Mouse (Mus musculus) T-helper 1 cell (primary cell): ENCODE measurements around the gene Clasp1.

ENCODE experiments used
- in situ Hi-C: fragments of 300-600 bp; cut with MboI, MseI; formaldehyde crosslinking; loops from one replicate; pipeline ENCODE4 v1.15.1; 2025; ENCODE audit warnings: high pct_unique_total_duplicates

The Clasp1 gene

GRCm38 (mm10) chr1:118485572-118485971 lies 96.7 kb downstream of the Clasp1 start:
- in situ Hi-C loops: no loop called here

DNA sequence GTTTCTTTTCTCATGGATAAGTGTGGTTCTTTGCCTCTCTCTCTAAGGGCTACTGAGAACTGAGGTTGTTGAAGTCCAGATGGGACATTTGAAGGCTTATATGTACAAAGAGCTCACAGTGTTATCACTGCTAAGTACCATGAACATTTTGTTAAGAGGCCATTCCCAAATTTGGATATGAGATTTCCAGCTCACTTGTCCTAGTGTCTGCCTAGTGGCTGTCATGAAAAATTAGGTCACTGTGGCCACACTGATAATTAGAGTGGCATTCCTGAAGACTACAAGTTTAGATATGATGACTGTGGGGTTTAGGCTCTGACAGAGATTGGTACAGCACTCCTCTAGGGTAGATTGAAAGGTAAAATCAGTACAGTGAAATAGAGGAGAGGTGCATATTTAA lies 97.2 kb downstream of the Clasp1 start:
- in situ Hi-C loops: no loop called here

DNA sequence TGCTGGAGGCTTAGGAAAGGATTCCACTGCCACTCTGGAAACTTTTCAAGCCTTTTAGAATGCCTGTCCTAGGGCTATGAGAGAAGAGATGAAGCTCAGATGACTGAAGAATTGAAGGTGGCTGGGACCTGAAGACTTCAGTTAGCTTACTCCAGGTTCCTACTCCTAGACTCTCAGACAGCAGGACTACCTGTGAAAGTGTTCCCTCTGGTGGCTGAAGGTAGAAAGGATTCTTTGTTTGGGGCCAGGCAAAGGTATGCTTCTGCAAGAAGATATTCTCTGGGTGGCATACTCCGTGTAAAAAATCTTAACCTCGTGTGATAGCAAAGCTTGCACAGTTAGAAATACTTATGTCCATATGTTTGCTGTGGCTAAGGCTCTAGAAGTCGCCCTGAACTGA lies 104.0 kb downstream of the Clasp1 start:
- in situ Hi-C loops: no loop called here

GRCm38 (mm10) chr1:118494551-118494950 lies 105.7 kb downstream of the Clasp1 start:
- in situ Hi-C loops: no loop called here

DNA sequence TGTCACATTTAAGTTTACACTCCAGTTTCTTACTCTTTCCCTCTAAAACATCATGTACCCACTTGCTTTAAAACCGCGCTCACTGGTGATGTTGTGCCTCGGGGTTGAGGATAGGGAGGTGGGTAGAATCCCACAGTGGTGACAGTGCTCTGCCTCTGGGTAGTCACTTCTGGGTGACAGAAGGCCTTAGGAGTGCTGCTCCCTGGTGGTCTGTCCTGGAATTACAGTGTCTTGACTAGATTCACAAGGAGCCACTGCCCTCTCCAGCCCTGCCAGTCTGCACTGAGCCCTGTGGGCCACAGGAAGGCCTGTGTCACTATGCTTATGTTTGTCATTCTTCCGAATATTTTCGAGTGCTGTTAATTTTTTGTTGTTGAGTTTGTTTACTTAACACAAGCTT lies 109.5 kb downstream of the Clasp1 start:
- in situ Hi-C loops: no loop called here

GRCm38 (mm10) chr1:118500606-118501005 lies 111.7 kb downstream of the Clasp1 start:
- in situ Hi-C loops: no loop called here

DNA sequence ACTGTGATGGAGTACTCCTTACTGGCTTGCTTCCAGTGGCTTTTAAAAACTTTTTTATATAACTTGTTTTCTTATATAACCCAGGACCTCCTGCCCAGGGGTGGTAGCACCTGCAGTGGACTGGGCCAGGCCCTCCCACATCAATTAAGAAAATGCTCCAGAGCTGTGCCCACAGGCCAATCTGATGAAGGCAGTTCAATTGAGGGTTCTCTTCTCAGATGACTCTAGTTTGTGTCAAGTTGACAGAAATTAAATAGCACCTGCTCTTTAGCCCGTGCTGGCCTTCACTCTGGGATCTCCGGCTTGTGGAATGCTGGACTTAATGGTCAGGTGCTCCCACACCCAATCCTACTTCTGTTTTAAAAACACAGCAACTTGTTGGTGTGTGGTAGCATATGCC lies 112.8 kb downstream of the Clasp1 start:
- in situ Hi-C loops: no loop called here

DNA sequence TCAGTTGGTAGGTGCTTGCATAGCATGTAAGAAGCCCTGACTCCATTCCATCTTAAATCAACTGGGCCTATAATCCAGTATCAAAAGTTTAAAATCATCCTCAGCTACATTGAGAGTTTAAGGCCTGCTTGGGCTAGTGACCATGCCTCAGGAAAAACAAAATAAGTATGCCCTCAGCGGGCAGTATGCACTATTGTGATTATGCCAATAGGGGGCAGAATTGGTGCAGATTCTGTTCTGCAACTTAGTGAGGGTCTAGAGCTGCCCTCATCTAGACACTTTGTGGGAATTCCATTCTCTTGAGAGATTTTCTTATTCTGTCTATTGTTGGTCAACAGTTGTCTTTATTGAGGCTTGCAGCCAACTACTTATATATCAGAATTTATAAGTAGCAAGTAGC lies 116.9 kb downstream of the Clasp1 start:
- in situ Hi-C loops: no loop called here

- in situ Hi-C loops: no loop called here
These were observed 122.1 kb downstream of the Clasp1 start for GRCm38 (mm10) chr1:118510996-118511395.

- in situ Hi-C loops: no loop called here
These were observed 123.1 kb downstream of the Clasp1 start for GRCm38 (mm10) chr1:118511738-118512530.

- in situ Hi-C loops: no loop called here
These were observed 127.4 kb downstream of the Clasp1 start for GRCm38 (mm10) chr1:118516256-118516655.

DNA sequence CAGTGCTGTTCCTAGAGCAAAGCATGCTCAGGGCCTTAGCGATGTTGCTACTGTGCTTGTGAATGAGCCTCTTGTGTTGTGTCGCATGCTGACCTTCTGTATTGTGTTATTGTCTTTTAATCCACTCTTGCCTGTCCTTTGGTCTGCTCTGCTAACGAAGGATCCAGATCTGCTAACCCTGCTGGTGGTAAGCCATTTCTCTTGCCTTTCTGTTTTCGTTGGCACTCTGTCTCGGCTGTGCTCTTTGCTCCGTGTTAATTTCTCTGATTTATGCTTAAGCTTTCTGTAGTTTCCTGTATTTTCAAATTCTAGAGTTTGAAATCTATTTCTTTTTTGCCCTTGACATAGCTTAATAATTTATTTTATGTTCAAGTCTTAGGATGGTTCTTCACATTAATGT lies 134.3 kb downstream of the Clasp1 start:
- in situ Hi-C loops: no loop called here

- in situ Hi-C loops: no loop called here
These were observed 136.5 kb downstream of the Clasp1 start for GRCm38 (mm10) chr1:118525336-118525735.

DNA sequence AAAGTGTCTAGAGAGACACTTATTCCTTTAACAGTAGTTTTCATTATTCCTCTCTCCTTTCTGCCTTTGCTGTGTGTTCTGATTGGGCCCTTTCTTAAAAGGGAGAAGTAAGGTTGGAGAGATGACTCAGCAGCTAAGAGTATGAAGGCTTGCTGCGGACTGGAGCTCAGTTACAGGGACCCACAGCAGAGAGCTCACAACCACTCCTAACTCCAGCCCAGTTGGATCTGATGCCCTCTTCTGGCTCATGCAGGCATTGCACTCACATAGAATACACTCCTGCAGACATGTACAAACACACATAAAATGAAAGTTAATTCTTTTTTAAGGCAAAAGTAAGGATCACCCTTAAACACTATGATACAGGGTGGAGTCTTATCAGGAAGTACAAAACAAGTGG lies 140.4 kb downstream of the Clasp1 start:
- in situ Hi-C loops: no loop called here

DNA sequence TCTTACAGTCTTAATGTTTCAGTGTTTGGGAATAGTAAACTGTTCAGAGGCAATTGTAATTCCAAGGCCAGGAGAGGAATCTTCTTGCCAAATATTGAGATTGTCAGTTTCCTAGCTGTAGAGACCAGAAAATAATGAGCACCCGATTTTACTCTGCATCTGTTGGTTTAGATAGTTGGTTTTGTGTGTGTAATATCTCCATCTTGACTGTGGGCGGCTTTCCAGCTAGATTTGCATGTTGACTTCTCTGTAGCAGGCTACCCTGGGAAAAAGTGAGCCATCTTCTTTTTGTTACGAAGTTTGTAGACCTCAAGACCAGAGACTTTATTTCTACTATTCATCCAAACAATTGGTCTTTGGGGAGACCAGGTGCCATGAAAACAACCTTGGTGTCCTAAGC lies 142.4 kb downstream of the Clasp1 start:
- in situ Hi-C loops: no loop called here

DNA sequence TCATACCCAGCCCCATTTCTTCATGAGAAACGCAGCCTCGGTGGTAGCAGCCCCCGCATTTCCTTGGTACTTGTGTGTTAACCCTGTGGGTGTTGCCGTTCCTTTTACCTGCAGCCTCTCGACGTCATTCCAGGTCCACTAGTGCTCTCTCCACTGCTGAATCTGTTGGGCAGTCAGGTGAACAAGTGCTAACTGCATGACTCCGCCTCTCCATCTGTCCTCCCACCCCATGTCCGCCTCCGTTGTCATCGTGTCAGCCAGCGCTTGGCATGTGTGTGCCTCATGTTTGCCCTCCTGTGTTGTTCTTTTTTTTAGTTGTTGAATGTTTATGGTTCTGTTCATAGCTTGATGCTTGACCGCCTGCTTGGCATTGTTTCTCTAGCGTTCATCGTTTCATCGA lies 147.2 kb downstream of the Clasp1 start:
- in situ Hi-C loops: no loop called here

GRCm38 (mm10) chr1:118539046-118539445 lies 150.2 kb downstream of the Clasp1 start:
- in situ Hi-C loops: no loop called here

DNA sequence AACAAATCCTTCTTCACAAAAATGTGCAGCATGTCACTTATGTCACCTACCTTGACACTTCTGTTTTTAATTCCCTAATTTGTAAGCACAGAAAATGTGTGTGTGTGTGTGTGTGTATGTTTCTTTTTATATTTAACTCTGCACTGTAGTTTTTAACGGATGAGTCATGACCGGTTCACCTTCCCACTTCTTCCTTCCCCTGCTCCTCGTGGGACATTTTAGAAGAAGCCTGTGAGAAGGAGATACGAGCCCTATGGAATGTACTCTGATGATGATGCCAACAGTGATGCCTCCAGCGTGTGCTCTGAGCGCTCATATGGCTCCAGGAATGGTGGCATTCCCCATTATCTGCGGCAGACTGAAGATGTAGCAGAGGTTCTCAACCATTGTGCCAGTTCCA lies 154.0 kb downstream of the Clasp1 start:
- in situ Hi-C loops: no loop called here

DNA sequence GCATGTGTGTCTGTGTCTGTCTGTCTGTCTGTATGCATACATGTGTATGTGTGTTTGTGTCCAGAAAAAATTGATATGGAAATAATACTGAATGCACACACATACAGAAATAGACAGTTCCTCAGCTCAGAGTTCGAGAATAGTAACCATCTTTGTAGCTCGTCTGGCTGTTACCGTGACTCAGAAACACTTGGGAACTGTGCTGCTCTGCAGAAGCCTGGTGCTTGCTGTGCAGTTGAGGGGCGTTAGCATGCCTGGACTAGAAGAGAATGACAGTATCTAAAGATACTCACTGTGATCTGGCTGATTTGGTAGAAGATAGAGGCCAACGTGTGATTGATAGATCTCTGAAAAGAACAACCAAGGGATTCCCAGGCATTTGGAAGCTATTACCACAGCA lies 159.9 kb downstream of the Clasp1 start:
- in situ Hi-C loops: no loop called here

DNA sequence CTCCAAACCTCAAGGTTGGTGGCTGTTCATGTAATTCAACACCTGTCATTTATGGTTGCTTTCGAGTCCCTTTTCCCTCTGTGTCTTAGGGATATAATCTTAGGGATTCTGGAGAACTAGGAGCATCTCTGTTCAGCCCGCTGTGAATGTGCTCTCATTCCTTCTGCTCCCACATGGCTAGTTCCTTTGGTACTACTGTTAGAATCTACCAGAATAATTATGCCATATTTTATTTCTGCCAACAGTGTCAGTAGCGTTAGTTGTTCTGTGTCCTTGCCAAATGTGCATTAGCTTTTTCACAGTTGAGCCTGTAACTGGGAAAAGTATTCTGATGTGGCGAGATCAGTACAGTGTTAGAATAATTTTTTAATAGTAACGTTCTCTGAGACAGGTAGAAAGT lies 162.3 kb downstream of the Clasp1 start:
- in situ Hi-C loops: no loop called here

- in situ Hi-C loops: no loop called here
These were observed 163.2 kb downstream of the Clasp1 start for GRCm38 (mm10) chr1:118552071-118552470.

DNA sequence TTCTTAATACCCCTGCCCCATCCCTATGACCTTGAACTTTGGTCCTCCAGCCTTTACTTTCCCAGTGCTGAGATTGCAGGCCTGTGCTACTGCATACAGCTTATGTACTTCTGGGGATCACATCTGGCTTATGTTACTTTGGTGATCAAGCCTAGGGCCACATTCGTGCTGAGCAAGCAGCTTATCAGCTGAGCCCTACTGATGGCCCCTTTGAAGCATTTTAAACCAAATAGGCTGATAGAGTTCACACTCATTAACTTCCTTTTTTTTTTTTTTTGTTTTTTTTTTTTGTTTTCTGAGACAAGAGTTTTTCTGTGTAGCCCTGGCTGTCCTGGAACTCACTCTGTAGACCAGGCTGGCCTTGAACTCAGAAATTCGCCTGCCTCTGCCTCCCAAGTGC lies 164.2 kb downstream of the Clasp1 start:
- in situ Hi-C loops: no loop called here

GRCm38 (mm10) chr1:118553451-118553850 lies 164.6 kb downstream of the Clasp1 start:
- in situ Hi-C loops: no loop called here

DNA sequence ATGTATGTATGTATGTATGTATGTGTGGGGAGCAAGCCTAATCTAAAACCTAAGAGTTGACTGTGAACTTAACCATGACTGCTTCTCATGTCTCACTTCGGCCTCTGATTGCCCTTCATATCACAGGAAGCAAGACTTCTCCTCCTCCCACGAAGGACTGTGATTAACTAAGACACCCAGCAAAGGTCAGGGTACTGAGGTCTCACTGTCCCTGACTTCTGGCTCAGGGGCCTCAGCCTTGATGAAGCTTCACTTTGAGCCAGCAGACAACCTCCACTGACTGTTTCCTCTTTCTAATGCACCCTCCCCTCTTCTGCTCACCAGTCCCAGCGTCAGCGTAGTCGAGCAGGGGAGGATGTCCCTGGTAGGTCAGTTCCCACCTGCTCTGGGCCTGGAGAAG lies 166.1 kb downstream of the Clasp1 start:
- in situ Hi-C loops: no loop called here
